Mouse (Mus musculus): ENCODE measurements around the gene Tnr. TPM values are rescaled to one million over a fixed set of nuclear protein-coding genes. Genes with fewer than 3 reads are reported as not detected.

Gene Tnr
- total and polyA plus RNA-seq, 3 experiments, result not detected

DNA sequence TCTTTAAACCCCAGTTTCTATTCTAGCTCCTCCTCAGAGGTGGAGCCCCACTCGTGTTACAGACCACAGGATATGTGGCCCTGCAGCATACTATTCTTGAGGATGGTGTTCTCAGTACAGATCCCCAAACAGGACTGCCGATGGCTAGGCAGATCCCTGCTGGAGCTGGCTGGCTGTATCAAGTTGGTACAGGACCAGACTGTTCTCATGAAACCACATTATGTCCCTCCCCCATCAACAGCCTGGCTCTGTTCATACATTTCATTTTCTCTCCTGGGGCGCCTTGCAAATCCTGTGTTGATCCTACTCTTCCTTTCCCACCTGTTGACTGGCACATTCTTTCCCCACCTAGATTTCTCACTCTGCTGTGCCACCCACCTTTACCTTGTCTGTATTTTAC lies 12.9 kb upstream of the Tnr start:
- TF ChIP-seq MAX (IDR thresholded peaks at IDR 0.05; ENCODE audit: low read length) (no peak), NELFE (IDR thresholded peaks at IDR 0.05; ENCODE audit: low read depth, low read length) (no peak), E2F4 (IDR thresholded peaks at IDR 0.05; ENCODE audit: insufficient replicate concordance, low read depth, low read length) (no peak), MXI1 (IDR thresholded peaks at IDR 0.05; ENCODE audit: low read depth, low read length) (no peak), IRF4 (IDR thresholded peaks at IDR 0.05; ENCODE audit: low read depth, low read length) (no peak), NRF1 (IDR thresholded peaks at IDR 0.05; ENCODE audit: low read depth, low read length) (no peak), CTCF (conservative IDR thresholded peaks at IDR 0.05 in 1 of 2, IDR thresholded peaks at IDR 0.05 in 1 of 2; ENCODE audit: low read depth in 2 of 2, low read length in 2 of 2) (no peak), CHD1 (IDR thresholded peaks at IDR 0.05; ENCODE audit: low read depth, low read length) (no peak), ZMIZ1 (IDR thresholded peaks at IDR 0.05; ENCODE audit: low read depth, low read length) (no peak), EP300 (IDR thresholded peaks at IDR 0.05; ENCODE audit: low read length) (no peak), HCFC1 (IDR thresholded peaks at IDR 0.05; ENCODE audit: low read depth, low read length) (no peak), RAD21 (IDR thresholded peaks at IDR 0.05; ENCODE audit: low read depth, low read length) (no peak), MEF2A (IDR thresholded peaks at IDR 0.05; ENCODE audit: borderline replicate concordance, low read depth, low read length) (no peak), MYC (IDR thresholded peaks at IDR 0.05; ENCODE audit: low read depth, low read length) (no peak), TCF12 (IDR thresholded peaks at IDR 0.05; ENCODE audit: low read depth, low read length) (no peak), TBP (conservative IDR thresholded peaks at IDR 0.05; ENCODE audit: low read depth, low read length) (no peak)
- Histone ChIP-seq H3K4me2 (ENCODE audit: insufficient read depth, low read depth, poor library complexity, severe bottlenecking) (no peak overlapping the region), H3K9me3 (replicated peaks; ENCODE audit: low read length) (no peaks in the 10 kb centered on the region), H3K4me1 (ENCODE audit: control insufficient read depth in 1 of 2, insufficient read depth in 2 of 2) (no peaks in the 10 kb centered on the region), H3K79me2 (replicated peaks; ENCODE audit: control insufficient read depth, extremely low read depth, insufficient read depth, poor library complexity, severe bottlenecking) (no peaks in the 10 kb centered on the region), H3K4me3 (replicated peaks in 1 of 3; ENCODE audit: low read depth in 2 of 3, low read length in 2 of 3, poor library complexity in 1 of 3) (no peak overlapping the region), H3K36me3 (replicated peaks in 1 of 2; ENCODE audit: control insufficient read depth in 1 of 2, insufficient read depth in 1 of 2, low read length in 1 of 2) (no peaks in the 10 kb centered on the region), H3K27ac (ENCODE audit: insufficient read depth, low read depth) (no peak overlapping the region), H3K27me3 (replicated peaks) (peaks cover 59% of the 10 kb centered on the region), H3K9ac (ENCODE audit: insufficient read depth, low read depth) (no peak overlapping the region)
- dilution Hi-C loops (cut with MboI; ENCODE audit: extremely low pct_ligation_motif_present, extremely low pct_unique_long_range_greater_than_20kb, low sequenced_read_pairs), result no loop called here
- no peak for DNase-seq (ENCODE audit: extremely low read depth)
- in situ Hi-C loops (cut with MboI; ENCODE audit: low pct_ligation_motif_present, low pct_unique_long_range_greater_than_20kb, low sequenced_read_pairs), result no loop called here

DNA sequence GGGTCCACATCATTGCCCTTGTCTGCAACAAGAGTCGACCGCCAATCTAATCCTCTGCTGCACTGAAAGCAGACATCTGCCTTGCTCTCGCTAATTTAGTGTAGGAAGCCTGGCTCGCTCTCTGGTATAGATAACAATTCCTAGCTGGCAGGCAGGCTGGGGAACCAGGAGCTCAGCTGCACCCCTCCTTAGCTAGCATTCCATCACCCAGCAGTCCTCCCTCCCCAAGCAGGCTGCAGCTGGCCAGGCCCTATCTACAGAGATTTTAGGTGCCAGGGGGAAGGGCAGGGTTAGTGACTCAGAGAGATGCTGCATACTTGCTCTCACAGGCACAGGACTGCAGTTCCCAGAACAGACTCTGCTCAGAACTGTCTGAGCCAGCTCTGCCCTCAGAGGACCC lies 5.9 kb upstream of the Tnr start:
- TF ChIP-seq IRF4 (IDR thresholded peaks at IDR 0.05; ENCODE audit: low read depth, low read length), result no peak
- no peak for TF ChIP-seq POLR2AphosphoS2 (IDR thresholded peaks at IDR 0.05; ENCODE audit: low read depth, low read length)
- TF ChIP-seq CHD2 (IDR thresholded peaks at IDR 0.05; ENCODE audit: low read length), result no peak
- no peak for TF ChIP-seq MAX (IDR thresholded peaks at IDR 0.05; ENCODE audit: low read length)
- TF ChIP-seq MAZ (IDR thresholded peaks at IDR 0.05; ENCODE audit: low read depth, low read length), result no peak
- TF ChIP-seq NRF1 (IDR thresholded peaks at IDR 0.05; ENCODE audit: low read depth, low read length), result no peak
- no peak for TF ChIP-seq ETS1 (conservative IDR thresholded peaks at IDR 0.05; ENCODE audit: low read depth, low read length)
- TF ChIP-seq KAT2A (IDR thresholded peaks at IDR 0.05; ENCODE audit: insufficient replicate concordance, low read length), result no peak
- no peak for TF ChIP-seq ZKSCAN1 (IDR thresholded peaks at IDR 0.05; ENCODE audit: borderline replicate concordance, low read depth, low read length)
- TF ChIP-seq MEF2A (IDR thresholded peaks at IDR 0.05; ENCODE audit: borderline replicate concordance, low read depth, low read length), result no peak
- TF ChIP-seq CTCF (conservative IDR thresholded peaks at IDR 0.05 in 1 of 2, IDR thresholded peaks at IDR 0.05 in 1 of 2; ENCODE audit: low read depth in 2 of 2, low read length in 2 of 2), result no peak
- no peak for TF ChIP-seq PAX5 (IDR thresholded peaks at IDR 0.05; ENCODE audit: low read length)
- no peak for TF ChIP-seq ELF1 (IDR thresholded peaks at IDR 0.05; ENCODE audit: low read depth, low read length)
- no peak for TF ChIP-seq CHD1 (IDR thresholded peaks at IDR 0.05; ENCODE audit: low read depth, low read length)
- in situ Hi-C loops (cut with MboI; ENCODE audit: low pct_ligation_motif_present, low pct_unique_long_range_greater_than_20kb, low sequenced_read_pairs) (no loop called here), dilution Hi-C loops (cut with MboI; ENCODE audit: extremely low pct_ligation_motif_present, extremely low pct_unique_long_range_greater_than_20kb, low sequenced_read_pairs) (no loop called here)
- Histone ChIP-seq H3K9me3 (replicated peaks; ENCODE audit: low read length) (peaks cover 5% of the 10 kb centered on the region), H3K36me3 (replicated peaks in 1 of 2; ENCODE audit: control insufficient read depth in 1 of 2, insufficient read depth in 1 of 2, low read length in 1 of 2) (no peaks in the 10 kb centered on the region), H3K9ac (ENCODE audit: insufficient read depth, low read depth) (no peak overlapping the region), H3K27ac (ENCODE audit: insufficient read depth, low read depth) (no peak overlapping the region), H3K4me2 (ENCODE audit: insufficient read depth, low read depth, poor library complexity, severe bottlenecking) (peak overlapping the region; percentile 23), H3K4me1 (ENCODE audit: control insufficient read depth in 1 of 2, insufficient read depth in 2 of 2) (peaks cover 0 to 12% of the 10 kb centered on the region in 2 experiments; a peak in 2 of 4 replicates), H3K79me2 (replicated peaks; ENCODE audit: control insufficient read depth, extremely low read depth, insufficient read depth, poor library complexity, severe bottlenecking) (no peaks in the 10 kb centered on the region), H3K27me3 (replicated peaks) (peaks cover 66% of the 10 kb centered on the region), H3K4me3 (replicated peaks in 1 of 3; ENCODE audit: low read depth in 2 of 3, low read length in 2 of 3, poor library complexity in 1 of 3) (no peak overlapping the region)
- no peak for DNase-seq (ENCODE audit: extremely low read depth)

Measured in CH12.LX (cell line).